Mouse (Mus musculus) lung, adult 2 months (tissue): ENCODE results near the gene Acsl6.

ENCODE experiments used
- CTCF ChIP-seq: fragments of 200-500 bp; IDR thresholded peaks from 2 replicates; pipeline ENCODE4 v1.5.1; 2011; ENCODE audit warnings: mild to moderate bottlenecking, low read length, control low read depth; ENCODE audit not compliant: insufficient read depth
- POLR2A ChIP-seq: fragments of 200-500 bp; IDR thresholded peaks from 2 replicates; pipeline ENCODE4 v1.6.1; 2011; ENCODE audit warnings: low read depth, mild to moderate bottlenecking, control low read depth, low read length, borderline replicate concordance; ENCODE audit errors: extremely low read depth

GRCm38 (mm10) chr11:54310588-54310987 is 7.0 kb downstream of the Acsl6 start:
- no peak for TF ChIP-seq POLR2A
- TF ChIP-seq CTCF, result no peak
